Mouse (Mus musculus) forelimb bud, embryonic 11.5 days (tissue): ENCODE measurements at regions not wholly inside any gene's neighbourhood (a gene's known extent, or its start where the extent isn't known, plus 50 kb on each side); places are given as distances from the start of the nearest gene placed in this dataset.

ENCODE experiments used
- DNase-seq: peaks from one replicate; pipeline ENCODE4 v3.0.0-alpha.2; 2012; ENCODE audit warnings: low read depth, low spot score

DNA sequence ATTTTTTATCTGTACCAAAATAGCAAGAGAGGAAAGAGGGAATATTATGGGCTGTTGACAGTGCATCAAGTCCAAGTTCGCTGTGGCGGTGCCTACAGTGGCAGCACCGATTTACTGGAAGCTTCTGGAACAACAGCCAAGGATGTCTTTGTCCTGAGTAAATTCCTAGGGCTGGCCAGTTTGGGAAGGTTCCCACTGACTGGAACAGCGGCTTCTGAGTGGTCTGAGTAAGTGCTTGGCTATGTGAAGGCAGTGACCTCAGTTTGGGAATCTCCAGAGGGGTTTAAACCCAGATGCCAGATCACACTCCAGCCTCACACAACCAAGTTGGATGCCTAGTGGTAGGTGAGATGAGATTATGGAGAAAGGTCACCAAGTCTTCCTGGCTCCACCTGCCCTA is 84.4 kb upstream of the Slc7a14 start:
- DNase-seq, result no peak

DNA sequence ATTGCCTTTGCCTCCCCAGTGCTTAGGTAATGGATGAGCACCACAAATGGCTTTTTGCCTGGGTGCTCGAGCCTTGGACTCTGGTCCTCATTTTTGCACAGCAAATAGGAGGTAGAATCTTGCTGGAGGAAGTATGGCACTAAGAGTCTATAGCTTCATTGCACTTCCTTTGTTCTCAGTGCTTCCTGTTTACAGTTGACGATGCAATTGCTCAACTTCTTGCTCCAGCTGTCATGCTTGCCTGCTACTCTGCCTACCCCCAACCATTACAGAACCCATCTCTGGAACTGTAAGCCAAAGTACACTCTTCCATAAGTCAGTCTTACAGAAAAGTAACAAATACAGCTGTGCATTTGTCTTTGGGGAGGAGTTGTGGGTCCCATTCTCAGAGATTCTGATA is 79.8 kb upstream of the Slc7a14 start:
- no peak for DNase-seq

DNA sequence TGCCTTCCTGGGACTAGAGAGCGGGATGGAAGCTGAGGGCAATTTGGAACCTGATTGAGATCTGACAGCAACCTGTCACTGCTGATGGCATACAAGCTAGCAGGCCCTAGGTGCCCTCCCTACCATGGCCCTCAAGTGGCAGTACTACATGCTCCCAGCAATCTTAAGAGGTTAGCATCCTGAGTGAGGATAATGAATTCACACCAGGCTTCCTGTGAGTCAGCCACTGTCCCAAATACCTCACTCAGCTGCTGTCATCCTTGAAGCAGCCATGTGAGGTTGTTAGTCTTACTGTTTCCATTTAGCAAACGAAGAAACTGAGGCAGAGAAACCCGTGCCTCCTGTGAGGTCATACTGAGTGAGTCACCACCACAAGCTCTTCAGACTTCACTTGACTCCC is 65.5 kb upstream of the Slc7a14 start:
- no peak for DNase-seq

DNA sequence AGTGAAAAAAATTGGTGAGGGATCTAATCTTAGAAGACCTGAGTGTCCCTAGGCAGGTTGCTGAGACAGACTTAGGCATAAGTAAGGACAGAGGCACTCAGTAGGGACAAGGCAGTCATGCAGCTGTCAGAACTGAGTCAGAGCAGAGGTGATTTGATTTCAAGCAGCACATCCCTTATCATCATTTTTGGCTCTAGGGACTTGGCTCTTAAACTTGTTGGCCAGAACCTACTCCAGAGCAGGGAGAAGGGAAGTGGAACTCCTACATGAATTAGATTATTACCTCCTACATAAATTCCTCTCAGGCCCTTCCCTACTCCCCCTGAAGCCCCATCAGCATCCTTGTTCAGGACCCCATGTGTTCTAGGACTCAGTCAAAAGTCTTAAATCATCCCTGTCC is 63.9 kb upstream of the Slc7a14 start:
- DNase-seq, result no peak

DNA sequence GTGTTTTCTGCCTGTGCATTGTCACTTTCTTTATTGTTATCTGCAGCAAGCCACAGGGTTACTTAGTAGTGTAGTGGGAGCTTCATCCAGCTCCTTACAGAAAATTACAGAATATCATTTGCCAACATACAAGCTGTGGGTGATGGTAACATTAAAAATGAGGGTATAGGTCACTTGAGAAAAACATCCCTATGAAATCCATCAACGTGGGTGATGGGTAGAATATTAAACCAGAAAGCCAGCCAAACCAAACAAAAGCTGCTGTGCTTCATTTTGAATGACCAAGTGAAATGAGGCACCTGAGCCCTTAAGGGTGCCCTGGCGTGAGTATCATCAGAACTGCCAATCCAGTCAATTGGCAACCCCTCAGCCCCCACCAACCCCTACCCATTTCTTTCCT is 58.1 kb upstream of the Slc7a14 start:
- DNase-seq, result no peak
